Mouse (Mus musculus): Measurements from ENCODE around the gene Eif4e.

The Eif4e gene

DNA sequence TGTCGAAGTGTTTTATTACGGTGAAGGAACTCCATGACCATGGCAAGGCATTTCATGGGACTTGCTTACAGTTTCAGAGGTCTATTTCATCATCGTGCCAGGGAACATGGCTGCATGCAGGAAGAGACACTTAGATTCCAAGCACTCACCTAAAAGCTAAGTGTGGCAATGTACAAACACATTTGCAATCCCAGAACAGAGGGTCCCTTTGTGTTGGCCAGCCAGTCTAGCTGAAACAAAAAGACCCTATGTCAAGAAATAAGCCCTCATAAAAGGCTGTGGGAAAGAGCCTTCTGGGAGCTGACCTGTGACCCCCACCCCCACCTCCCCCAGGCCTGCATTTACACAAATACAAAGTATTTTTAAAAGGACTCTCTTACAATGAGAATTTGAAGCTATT lies 34.9 kb downstream of the Eif4e start:
- no peak for DNase-seq (ENCODE audit: inconsistent age in 2 of 2, low spot score in 1 of 2)

DNA sequence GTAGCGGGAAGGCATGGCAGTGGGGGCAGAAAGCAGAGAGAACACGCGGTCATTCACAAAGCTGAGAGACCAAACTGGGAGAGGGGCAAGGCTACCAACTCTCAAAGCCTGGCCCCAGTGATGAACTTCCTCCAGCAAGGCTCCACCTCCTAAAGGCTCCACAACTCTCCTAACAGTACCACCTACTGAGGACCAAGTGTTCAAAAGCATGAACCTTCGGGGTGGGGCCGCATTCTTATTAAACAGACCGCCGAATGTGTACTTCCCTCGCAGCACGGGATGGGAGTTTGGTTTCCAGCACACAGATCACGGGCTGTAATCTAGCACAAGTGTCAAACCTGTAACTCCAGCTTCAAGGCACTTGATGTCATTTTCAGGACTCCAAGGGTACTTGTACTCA lies 52.9 kb downstream of the Eif4e start:
- no peak for DNase-seq (ENCODE audit: inconsistent age in 2 of 2, low spot score in 1 of 2)

DNA sequence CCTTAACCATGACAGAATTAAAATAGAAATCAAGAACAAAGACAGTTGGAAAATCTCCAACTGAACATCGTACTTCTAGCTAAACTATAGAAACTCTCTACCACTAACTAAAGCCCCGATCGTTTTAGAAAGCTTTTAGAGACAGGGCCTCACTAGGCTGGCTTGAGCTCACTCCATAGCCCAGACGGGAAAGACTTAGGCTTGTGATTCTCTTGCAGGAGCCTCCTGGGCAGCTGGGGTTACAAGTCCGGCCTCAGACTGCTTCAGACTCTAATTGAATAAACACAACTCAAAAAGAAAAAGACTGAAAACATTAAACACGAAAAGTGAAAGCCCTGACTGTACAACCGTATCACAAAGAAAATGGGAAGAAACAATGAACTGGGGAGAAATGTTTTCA lies 60.2 kb downstream of the Eif4e start:
- no peak for DNase-seq (ENCODE audit: inconsistent age in 2 of 2, low spot score in 1 of 2)

DNA sequence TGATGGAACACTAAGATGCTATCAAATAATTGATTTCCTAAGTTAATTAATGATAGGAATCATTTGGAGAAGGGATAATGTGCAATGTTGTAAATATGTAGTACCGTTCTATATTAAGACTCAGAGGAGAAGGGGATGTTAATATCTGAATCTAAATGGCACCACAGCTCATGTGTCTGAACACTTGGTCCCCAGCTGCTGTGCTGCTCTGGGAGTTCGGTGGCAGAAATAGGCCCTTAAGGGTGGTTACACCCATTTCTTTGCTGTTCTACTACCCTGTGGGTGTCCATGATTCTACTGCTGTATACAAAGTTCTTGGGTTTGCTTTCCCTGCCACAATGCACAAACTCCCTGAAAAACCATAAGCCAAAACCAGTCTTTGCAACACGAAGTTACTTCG lies 61.2 kb downstream of the Eif4e start:
- DNase-seq (ENCODE audit: inconsistent age in 2 of 2, low spot score in 1 of 2), result no peak

DNA sequence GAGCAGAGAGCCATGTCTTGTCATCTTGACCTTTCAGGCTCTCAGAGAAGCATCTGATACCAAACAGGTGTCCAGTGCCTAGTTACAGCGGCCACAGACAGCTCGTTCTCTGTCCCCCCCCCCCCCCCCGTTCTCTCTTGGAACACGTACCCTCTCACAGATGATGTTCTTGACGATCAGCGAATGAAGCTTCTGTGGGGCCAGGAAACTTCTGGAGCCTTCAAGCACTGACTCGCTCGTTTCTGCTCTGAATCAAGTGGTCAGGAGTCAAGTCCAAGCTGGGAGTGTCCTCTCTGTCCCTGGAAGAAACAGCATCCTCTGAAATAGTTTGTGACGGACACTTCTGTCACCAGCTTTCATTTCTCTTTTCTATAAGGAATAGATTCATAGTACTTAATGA lies 62.0 kb downstream of the Eif4e start:
- no peak for DNase-seq (ENCODE audit: inconsistent age in 2 of 2, low spot score in 1 of 2)

DNA sequence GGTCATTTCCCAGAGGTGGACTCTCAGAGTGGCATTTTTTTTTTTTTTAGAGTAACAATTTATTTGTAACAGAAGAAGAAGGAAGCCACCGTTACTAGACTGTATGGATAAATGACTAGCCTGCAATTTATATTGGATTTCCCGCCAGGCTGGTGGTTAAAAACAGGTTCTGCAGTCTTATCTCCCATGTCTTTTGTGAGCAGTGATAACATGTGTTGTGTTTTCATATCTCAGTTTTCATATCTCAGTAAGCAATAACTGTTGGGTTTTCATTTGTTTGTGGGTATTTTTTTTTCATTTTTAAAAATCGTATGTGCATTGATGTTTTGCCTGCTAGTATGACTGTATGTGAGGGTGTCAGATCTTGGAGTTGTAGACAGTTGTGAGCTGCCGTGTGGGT lies 65.0 kb downstream of the Eif4e start:
- DNase-seq (ENCODE audit: inconsistent age in 2 of 2, low spot score in 1 of 2), result no peak

DNA sequence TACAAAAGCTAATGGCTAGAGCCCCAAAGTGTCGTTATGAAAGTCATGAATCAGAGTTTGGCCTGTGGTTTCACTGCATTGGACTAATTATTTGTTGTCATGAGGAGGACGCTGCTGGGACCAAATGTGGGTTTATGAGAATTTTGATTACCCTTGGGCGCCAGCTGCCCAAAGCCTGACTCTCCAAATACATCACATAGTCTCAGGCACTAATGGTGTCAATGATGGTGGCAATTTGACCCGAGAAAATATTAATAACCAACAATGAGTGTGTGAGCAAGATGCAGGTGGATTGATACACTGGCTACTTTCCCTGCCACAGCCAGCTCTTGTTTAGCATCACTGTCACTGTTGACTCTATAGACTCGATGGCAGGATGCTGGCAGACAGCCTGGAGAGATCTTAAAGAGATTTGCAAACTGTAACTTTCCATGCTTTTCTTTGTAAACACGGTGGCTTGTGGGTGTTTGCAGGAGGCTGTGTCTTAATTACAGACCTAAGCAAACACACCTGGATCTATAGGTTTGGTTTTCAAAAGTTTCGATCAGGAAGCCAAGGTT lies 65.9 kb downstream of the Eif4e start:
- no peak for DNase-seq (ENCODE audit: inconsistent age in 2 of 2, low spot score in 1 of 2)

DNA sequence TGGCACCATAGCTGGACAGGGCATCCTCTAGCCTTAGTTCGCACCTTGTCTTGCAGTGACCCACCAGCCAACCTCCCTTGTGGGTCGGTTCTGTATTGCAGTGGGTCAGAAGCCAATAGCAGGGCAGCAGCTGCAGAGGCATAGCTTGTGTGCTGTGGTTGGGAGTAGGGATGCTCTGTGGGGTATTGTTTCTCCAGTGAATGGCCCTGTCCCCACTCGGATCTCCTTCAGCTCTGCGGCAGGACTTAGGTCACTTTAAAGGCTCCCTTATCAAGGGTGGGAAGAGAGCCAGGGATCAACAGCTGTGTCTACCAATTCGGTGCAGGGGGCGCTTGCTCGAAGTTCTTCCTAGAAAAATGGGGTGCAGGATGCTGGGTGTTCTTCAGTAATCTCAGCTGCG lies 67.2 kb downstream of the Eif4e start:
- DNase-seq (ENCODE audit: inconsistent age in 2 of 2, low spot score in 1 of 2), result no peak

DNA sequence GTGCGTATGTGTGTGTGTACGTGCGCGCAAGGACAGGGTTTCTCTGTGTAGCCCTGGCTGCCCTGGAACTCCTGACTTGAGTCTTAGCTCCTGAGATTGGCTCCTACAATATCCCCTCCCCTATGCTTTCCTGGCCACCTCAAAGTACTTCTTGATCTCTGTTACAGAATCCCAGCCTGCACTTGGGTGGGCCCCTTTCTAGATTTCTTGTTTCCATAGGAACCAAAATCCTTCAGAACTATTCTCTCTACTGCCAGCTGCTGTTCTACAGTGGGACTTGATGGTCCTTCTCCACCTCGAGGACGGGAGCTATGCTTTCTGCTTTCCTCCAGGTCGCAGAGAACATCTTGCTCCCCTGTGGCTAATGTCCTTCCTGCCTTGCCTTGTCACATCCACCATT lies 67.9 kb downstream of the Eif4e start:
- DNase-seq (ENCODE audit: inconsistent age in 2 of 2, low spot score in 1 of 2), result no peak

DNA sequence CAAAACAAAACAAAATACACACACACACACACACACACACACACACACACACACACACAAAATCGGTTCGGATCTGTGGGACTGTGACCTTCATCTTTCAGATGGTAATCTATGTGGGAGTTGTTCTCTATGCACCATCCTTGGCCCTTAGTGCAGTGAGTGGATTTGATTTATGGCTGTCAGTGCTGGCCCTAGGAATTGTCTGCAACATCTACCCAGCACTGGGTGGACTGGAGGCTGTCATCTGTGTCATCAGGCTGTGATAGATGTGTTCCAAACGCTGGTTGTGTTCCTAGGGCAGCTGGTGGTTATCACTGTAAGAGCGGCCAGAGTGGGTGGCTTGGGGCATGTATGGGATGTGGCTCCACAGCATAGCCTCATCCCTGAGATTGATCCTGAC lies 75.1 kb downstream of the Eif4e start:
- DNase-seq (ENCODE audit: inconsistent age in 2 of 2, low spot score in 1 of 2), result peak; percentile 60 to 72

DNA sequence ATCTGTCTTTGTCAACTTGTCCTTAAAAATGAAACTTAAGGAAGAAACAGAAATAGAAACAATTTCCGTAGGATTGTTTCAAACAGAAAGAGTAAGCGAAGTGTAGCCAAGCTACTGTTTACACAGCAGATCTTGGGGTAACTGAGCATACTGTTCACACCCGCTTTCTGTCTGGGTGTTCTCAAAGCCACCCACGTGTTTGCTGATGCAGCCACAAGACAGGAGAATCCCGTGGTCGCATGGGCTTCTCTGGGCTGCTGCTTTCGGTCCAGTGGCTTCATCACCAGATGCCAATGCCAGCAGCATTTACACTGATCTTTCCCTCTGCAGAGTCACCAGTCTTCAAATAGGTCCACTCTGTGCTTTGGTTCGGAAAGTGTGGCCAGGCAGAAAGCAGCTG lies 79.2 kb downstream of the Eif4e start:
- DNase-seq (ENCODE audit: inconsistent age in 2 of 2, low spot score in 1 of 2), result no peak

DNA sequence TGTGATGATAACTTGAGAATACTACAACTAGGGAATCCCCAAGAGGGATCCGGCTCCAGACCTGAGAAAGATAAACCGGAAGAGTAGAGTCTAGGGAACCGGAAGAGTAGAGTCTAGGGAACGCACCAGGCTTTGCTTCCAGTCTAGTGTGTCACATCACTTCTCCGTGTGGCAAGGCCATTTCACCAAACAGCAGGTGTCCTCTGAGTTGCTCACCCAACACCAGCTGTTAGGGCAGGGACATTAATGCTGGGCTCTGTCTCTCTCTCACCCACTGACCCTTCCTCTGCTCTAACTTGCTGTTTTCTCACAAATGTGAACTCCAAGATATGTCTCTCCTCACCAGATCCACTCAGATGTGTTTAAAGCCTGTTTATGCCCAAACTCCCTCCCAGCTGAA lies 82.7 kb downstream of the Eif4e start:
- no peak for DNase-seq (ENCODE audit: inconsistent age in 2 of 2, low spot score in 1 of 2)
